Mouse (Mus musculus) embryonic facial prominence, embryonic 14.5 days (tissue): ENCODE measurements around the gene Slc39a11. TPM values are rescaled to one million over a fixed set of nuclear protein-coding genes. Genes with fewer than 3 reads are reported as not detected.

Source experiments
- ATAC-seq: fragments of 200-750 bp; cut with Nextera tagmentation; 2 replicates; pipeline ENCODE4 v1.8.0; 2017; ENCODE audit warnings: low read depth, moderate number of reproducible peaks, moderate TSS enrichment
- DNase-seq: peaks from one replicate; pipeline ENCODE4 v3.0.0-alpha.2; 2015; ENCODE audit warnings: low spot score
- H3K27ac ChIP-seq: fragments of 300-500 bp; sonication (generic); replicated peaks from 2 replicates; pipeline ENCODE4 v1.5.1; 2014; ENCODE audit warnings: low read depth, mild to moderate bottlenecking, low read length, moderate library complexity
- H3K27me3 ChIP-seq: fragments of 300-500 bp; sonication (generic); replicated peaks from 2 replicates; pipeline ENCODE4 v1.6.1; 2014; ENCODE audit warnings: low read length; ENCODE audit not compliant: control insufficient read depth, insufficient read depth
- H3K36me3 ChIP-seq: fragments of 300-500 bp; sonication (generic); 2 replicates; pipeline ENCODE4 v1.6.1; 2014; ENCODE audit warnings: low read length, mixed read lengths; ENCODE audit not compliant: control insufficient read depth, insufficient read depth
- H3K4me1 ChIP-seq: fragments of 300-500 bp; sonication (generic); 2 replicates; pipeline ENCODE4 v1.6.1; 2014; ENCODE audit warnings: antibody characterized with exemption, low read length; ENCODE audit not compliant: control insufficient read depth, insufficient read depth
- H3K4me2 ChIP-seq: fragments of 300-500 bp; sonication (generic); 2 replicates; pipeline ENCODE4 v1.6.1; 2014; ENCODE audit warnings: low read depth, mild to moderate bottlenecking, low read length, moderate library complexity, mixed read lengths
- H3K4me3 ChIP-seq: fragments of 300-500 bp; sonication (generic); 2 replicates; pipeline ENCODE4 v1.5.1; 2014; ENCODE audit warnings: low read depth, mild to moderate bottlenecking, low read length
- H3K9ac ChIP-seq: fragments of 300-500 bp; sonication (generic); 2 replicates; pipeline ENCODE4 v1.6.1; 2014; ENCODE audit warnings: low read depth, mild to moderate bottlenecking, low read length, moderate library complexity, mixed read lengths
- H3K9me3 ChIP-seq: fragments of 300-500 bp; sonication (generic); 2 replicates; pipeline ENCODE4 v1.6.1; 2016; ENCODE audit warnings: low read length; ENCODE audit not compliant: control insufficient read depth
- WGBS: fragments of 180-500 bp; shearing (Covaris S2); extraction: QIAGEN DNeasy Blood & Tissue Kit; methylation state at CpG from one replicate; pipeline ENCODE4 v1.1.7; 2014; 5-methylcytosine and 5-hydroxymethylcytosine counted together
- polyA plus RNA-seq: library from polyadenylated mRNA; unstranded; fragments of >200 nt; fragmentation: Nextera tagmentation; extraction: Ambion mirVana; gene quantifications from 2 replicates; pipeline ENCODE4 v1.2.1, GENCODE M21; 2014

Gene Slc39a11
- polyA plus RNA-seq, 1 experiment from 2014 or later, result 23.6 TPM

GRCm38 (mm10) chr11:113634699-113635121 lies 15.2 kb downstream of the Slc39a11 start:
- Histone ChIP-seq H3K27me3 (no peaks in the 10 kb centered on the region), H3K4me3 (no peak overlapping the region), H3K27ac (no peak overlapping the region), H3K9ac (no peak overlapping the region), H3K4me1 (no peaks in the 10 kb centered on the region), H3K9me3 (no peaks in the 10 kb centered on the region), H3K4me2 (no peak overlapping the region), H3K36me3 (no peaks in the 10 kb centered on the region)
- ATAC-seq (no peak), DNase-seq (no peak)
- 63% methylated on average over 10 of the region's 10 CpGs for WGBS

GRCm38 (mm10) chr11:113633398-113633797 lies 16.5 kb downstream of the Slc39a11 start:
- Histone ChIP-seq H3K36me3 (no peaks in the 10 kb centered on the region), H3K4me1 (no peaks in the 10 kb centered on the region), H3K27ac (no peak overlapping the region), H3K27me3 (no peaks in the 10 kb centered on the region), H3K9me3 (no peaks in the 10 kb centered on the region), H3K4me3 (no peak overlapping the region), H3K9ac (no peak overlapping the region), H3K4me2 (no peak overlapping the region)
- DNase-seq (no peak), ATAC-seq (no peak)
- WGBS, result 90% methylated on average over 5 of the region's 5 CpGs

GRCm38 (mm10) chr11:113632303-113632702 lies 17.6 kb downstream of the Slc39a11 start:
- H3K4me3 ChIP-seq, result no peak overlapping the region
- ATAC-seq, result no peak
- no peaks in the 10 kb centered on the region for H3K4me1 ChIP-seq
- no peaks in the 10 kb centered on the region for H3K9me3 ChIP-seq
- no peaks in the 10 kb centered on the region for H3K27me3 ChIP-seq
- no peak overlapping the region for H3K9ac ChIP-seq
- H3K27ac ChIP-seq, result no peak overlapping the region
- WGBS, result 75% methylated on average over 7 of the region's 7 CpGs
- no peak overlapping the region for H3K4me2 ChIP-seq
- DNase-seq, result no peak
- no peaks in the 10 kb centered on the region for H3K36me3 ChIP-seq

- DNase-seq, result no peak
- no peak for ATAC-seq
- Histone ChIP-seq H3K9me3 (no peaks in the 10 kb centered on the region), H3K9ac (no peak overlapping the region), H3K27me3 (no peaks in the 10 kb centered on the region), H3K27ac (no peak overlapping the region), H3K4me2 (no peak overlapping the region), H3K36me3 (no peaks in the 10 kb centered on the region), H3K4me1 (no peaks in the 10 kb centered on the region), H3K4me3 (no peak overlapping the region)
- WGBS, result 82% methylated on average over 8 of the region's 8 CpGs
Observed at GRCm38 (mm10) chr11:113631862-113632261, 18.0 kb downstream of the Slc39a11 start.

- 81% methylated on average over 8 of the region's 8 CpGs for WGBS
- H3K4me2 ChIP-seq, result no peak overlapping the region
- DNase-seq (no peak), ATAC-seq (no peak)
- no peak overlapping the region for H3K27ac ChIP-seq
- H3K27me3 ChIP-seq, result no peaks in the 10 kb centered on the region
- no peaks in the 10 kb centered on the region for H3K36me3 ChIP-seq
- H3K9me3 ChIP-seq, result no peaks in the 10 kb centered on the region
- H3K4me3 ChIP-seq, result no peak overlapping the region
- no peak overlapping the region for H3K9ac ChIP-seq
- H3K4me1 ChIP-seq, result no peaks in the 10 kb centered on the region
Observed at GRCm38 (mm10) chr11:113631302-113631701, 18.6 kb downstream of the Slc39a11 start.

- Histone ChIP-seq H3K27ac (no peak overlapping the region), H3K4me3 (no peak overlapping the region), H3K4me1 (no peaks in the 10 kb centered on the region), H3K36me3 (no peaks in the 10 kb centered on the region), H3K9ac (no peak overlapping the region), H3K27me3 (no peaks in the 10 kb centered on the region), H3K9me3 (no peaks in the 10 kb centered on the region), H3K4me2 (no peak overlapping the region)
- 52% methylated on average over 7 of the region's 7 CpGs for WGBS
- ATAC-seq, result no peak
- no peak for DNase-seq
Observed at GRCm38 (mm10) chr11:113630642-113631041, 19.2 kb downstream of the Slc39a11 start.

- DNase-seq (no peak), ATAC-seq (no peak)
- no peaks in the 10 kb centered on the region for H3K9me3 ChIP-seq
- H3K27ac ChIP-seq, result no peak overlapping the region
- no peak overlapping the region for H3K9ac ChIP-seq
- no peak overlapping the region for H3K4me3 ChIP-seq
- no peak overlapping the region for H3K4me2 ChIP-seq
- H3K4me1 ChIP-seq, result no peaks in the 10 kb centered on the region
- no peaks in the 10 kb centered on the region for H3K36me3 ChIP-seq
- H3K27me3 ChIP-seq, result no peaks in the 10 kb centered on the region
- WGBS, result 57% methylated on average over 4 of the region's 4 CpGs
Observed at GRCm38 (mm10) chr11:113627785-113628184, 22.1 kb downstream of the Slc39a11 start.

- Histone ChIP-seq H3K4me2 (no peak overlapping the region), H3K9me3 (no peaks in the 10 kb centered on the region), H3K27ac (no peak overlapping the region), H3K4me3 (no peak overlapping the region), H3K9ac (no peak overlapping the region), H3K36me3 (no peaks in the 10 kb centered on the region), H3K27me3 (peaks cover 16% of the 10 kb centered on the region), H3K4me1 (no peaks in the 10 kb centered on the region)
- DNase-seq (no peak), ATAC-seq (no peak)
- WGBS, result 92% methylated on average over 18 of the region's 18 CpGs
Observed at GRCm38 (mm10) chr11:113625437-113625836, 24.4 kb downstream of the Slc39a11 start.

GRCm38 (mm10) chr11:113622028-113622427 lies 27.9 kb downstream of the Slc39a11 start:
- Histone ChIP-seq H3K4me2 (no peak overlapping the region), H3K9ac (no peak overlapping the region), H3K27ac (no peak overlapping the region), H3K4me3 (no peak overlapping the region), H3K9me3 (no peaks in the 10 kb centered on the region), H3K36me3 (no peaks in the 10 kb centered on the region), H3K27me3 (peaks cover 48% of the 10 kb centered on the region), H3K4me1 (peaks cover 19% of the 10 kb centered on the region)
- DNase-seq, result no peak
- no peak for ATAC-seq
- 87% methylated on average over 4 of the region's 4 CpGs for WGBS
